Mouse (Mus musculus): ENCODE results near the gene Cntnap5c.

Gene Cntnap5c

GRCm38 (mm10) chr17:58004491-58004890 lies 235.1 kb downstream of the Cntnap5c start:
- DNase-seq = no peak

GRCm38 (mm10) chr17:58041178-58041577 lies 271.8 kb downstream of the Cntnap5c start:
- DNase-seq = no peak

DNA sequence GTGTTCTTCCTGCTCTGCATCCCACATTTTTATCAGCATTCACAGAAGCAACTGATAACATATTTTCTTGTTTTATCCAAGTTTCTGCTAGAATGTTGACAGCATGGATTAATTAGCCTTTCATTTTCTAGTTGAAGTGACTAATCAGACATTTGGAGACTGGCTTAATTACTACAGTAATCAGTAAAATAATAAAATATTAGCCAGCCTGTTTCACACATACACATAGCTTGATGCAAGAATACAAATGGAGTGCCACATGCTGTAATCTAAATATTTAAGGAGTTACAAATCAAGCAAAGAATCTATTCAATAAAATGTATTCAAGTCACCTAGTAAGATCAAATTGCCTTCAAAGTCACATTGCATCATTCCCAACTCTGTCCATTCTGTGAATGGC lies 275.8 kb downstream of the Cntnap5c start:
- no peak for DNase-seq

- no peak for DNase-seq
Measured at GRCm38 (mm10) chr17:58069912-58070311, 300.5 kb downstream of the Cntnap5c start.

GRCm38 (mm10) chr17:58082676-58083075 lies 313.3 kb downstream of the Cntnap5c start:
- no peak for DNase-seq

DNA sequence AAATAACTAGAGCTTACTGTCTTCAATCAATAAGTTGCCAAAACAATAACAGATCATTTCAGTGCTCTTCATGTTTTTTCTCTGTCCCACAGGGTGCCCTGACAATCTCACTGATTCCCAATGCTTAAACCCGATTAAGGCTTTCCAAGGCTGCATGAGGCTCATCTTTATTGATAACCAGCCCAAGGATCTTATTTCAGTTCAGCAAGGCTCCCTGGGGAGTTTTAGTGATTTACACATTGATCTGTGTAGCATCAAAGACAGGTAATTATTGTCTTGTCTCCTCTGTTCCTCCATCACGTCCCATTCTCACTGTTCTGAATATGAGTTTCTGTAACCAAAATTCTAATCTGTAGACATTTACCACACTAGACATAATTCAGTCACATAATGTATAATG lies 335.1 kb downstream of the Cntnap5c start:
- no peak for DNase-seq

DNA sequence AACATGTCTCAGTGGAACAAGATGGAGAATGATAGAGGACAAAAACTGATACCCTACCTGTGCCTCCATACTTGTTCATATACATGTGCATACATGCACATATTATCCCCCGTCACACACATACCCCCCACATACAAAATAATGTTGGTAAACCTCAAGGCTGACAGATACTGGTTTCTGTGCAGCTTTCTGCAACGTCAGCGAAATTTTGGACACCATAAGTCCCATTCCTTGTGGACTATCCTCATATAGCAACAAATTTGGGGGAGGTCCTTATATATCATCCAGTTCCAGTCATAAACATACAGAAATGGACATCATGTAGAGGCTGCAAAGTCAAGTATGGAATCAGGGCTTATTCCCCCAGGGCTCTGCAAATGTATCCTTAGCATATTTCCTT lies 338.5 kb downstream of the Cntnap5c start:
- no peak for DNase-seq

DNA sequence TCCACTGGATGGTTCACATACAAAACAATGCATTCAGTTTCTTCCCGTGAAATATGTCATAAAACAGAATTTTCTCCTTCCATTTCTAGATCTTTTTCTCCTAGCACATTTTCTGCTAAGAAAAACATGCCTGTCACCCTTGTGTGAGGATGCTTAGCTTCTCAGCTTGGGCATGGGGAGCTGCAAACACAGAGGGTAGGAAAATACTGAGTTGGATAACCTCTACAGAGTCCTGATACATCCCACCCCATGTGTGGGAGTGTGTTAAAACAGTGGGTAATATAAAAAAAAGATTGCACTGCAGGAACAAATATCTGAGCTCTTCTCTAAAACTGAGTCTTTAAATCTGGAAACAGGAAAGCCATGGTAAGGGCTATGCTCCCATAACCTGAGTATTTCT lies 339.0 kb downstream of the Cntnap5c start:
- DNase-seq = no peak

GRCm38 (mm10) chr17:58187171-58187570 lies 417.8 kb downstream of the Cntnap5c start:
- DNase-seq = no peak

DNA sequence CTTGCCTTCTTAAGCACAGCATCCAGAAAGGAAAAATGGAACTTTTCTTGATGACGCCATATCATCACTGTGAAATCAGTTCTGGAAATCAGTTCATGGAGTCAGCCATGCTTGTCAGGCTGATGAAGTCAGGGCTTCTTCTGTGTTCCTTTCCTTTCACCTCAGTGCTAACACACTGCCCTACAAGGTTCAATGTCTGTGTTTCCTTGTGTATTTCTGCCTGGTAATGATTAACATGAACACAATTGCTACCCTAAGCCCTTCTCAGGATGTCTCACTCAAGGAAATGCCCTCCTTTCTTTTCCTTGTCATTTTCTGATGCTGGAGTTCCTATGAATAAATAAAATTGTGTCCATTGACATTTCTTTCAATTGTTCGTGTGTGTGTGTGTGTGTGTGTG lies 431.8 kb downstream of the Cntnap5c start:
- DNase-seq = no peak

DNA sequence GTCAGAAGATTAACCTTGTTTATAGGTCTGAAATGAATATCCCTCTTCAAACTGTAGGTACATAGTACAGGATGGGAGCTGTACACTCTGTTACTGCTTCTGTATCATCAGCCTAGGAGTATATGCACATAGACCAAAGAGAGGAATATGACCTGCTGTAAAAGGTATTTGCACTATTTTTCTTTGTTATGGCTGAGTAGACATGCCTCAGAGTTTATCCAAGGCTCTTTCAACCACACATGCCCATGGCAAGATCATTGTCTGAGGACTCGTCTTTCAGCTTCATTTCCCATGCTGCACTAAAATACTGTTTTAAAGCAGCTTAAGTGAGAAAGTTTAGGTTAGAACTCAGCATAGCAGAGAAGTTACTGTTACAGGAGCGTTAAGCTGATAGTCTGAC lies 498.7 kb downstream of the Cntnap5c start:
- no peak for DNase-seq

DNA sequence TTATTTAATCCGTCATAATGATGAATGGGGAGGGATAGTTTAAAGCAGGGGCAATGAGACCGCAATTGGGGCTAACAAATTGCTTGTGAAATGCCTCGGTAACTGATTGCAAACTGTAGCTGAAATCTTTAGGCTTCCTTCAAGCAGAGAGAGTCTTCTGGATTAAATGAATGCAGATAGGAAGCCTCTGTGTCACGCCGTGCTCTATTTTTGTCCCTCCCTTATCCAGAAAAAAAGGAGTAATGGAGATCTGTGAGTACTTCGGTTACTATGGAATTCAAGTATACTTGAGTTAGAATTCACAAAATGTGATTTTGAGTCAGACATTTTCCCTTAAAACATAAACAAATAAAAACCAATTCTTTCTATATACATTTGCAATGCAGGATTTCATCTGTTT lies 581.9 kb downstream of the Cntnap5c start:
- no peak for DNase-seq

- DNase-seq = no peak
Measured at GRCm38 (mm10) chr17:58356224-58356623, 586.9 kb downstream of the Cntnap5c start.

- no peak for DNase-seq
Measured at GRCm38 (mm10) chr17:58363582-58364267, 594.4 kb downstream of the Cntnap5c start.

- DNase-seq = no peak
Measured at GRCm38 (mm10) chr17:58370089-58370488, 600.7 kb downstream of the Cntnap5c start.

GRCm38 (mm10) chr17:58407769-58408168 lies 638.4 kb downstream of the Cntnap5c start:
- peak; percentile 5 for DNase-seq

GRCm38 (mm10) chr17:58408756-58409155 lies 639.4 kb downstream of the Cntnap5c start:
- DNase-seq = no peak

DNA sequence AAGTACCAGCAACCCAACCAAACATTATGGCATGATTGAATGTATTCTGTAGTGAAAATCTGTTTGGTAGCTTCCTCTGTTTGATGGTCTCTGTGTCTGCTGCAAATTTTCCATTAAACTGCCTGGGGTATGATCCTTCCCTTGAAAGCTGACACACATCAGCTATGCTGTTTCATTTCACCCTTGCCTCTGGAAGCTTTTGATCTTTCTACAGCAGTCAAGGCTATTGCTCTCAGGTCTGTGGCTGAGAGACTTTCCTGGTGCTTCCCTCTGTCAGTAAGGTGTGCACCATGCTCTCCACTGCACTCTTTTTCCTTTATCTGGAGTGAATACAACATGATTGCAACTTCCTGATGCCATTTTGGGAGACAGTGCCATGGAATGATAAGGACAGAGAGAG lies 668.1 kb downstream of the Cntnap5c start:
- no peak for DNase-seq
